Mouse (Mus musculus) granulocyte monocyte progenitor cell, adult 5-6 weeks (primary cell): ENCODE results near the gene Actl10. TPM values are rescaled to one million over a fixed set of nuclear protein-coding genes. Genes with fewer than 3 reads are reported as not detected.
A peak's percentile ranks its signal among the peaks of the same experiment; 100 is the strongest.

Experiments used
- ATAC-seq: replicated peaks from 2 replicates; pipeline ENCODE4 v1.8.0; 2016; ENCODE audit warnings: mild to moderate bottlenecking, moderate TSS enrichment, inconsistent platforms; ENCODE audit not compliant: poor library complexity, severe bottlenecking
- total RNA-seq, 2 experiments: library from RNA; stranded (forward) in 1 of 2; stranded (reverse) in 1 of 2; fragments of 200-712, 200-1000 nt in 1 of 2; fragments of >200 nt in 1 of 2; fragmentation: Nextera tagmentation in 1 of 2; gene quantifications; 2 replicates each; pipeline ENCODE4 v1.2.3; 2014 to 2017

Actl10 gene
- total RNA-seq, 2 experiments from 2014 or later = not detected

- no peak for ATAC-seq
Observed at GRCm38 (mm10) chr2:154576876-154577743, 25.5 kb downstream of the Actl10 start.

GRCm38 (mm10) chr2:154577744-154578067 lies 26.1 kb downstream of the Actl10 start:
- ATAC-seq = no peak

GRCm38 (mm10) chr2:154580586-154580985 lies 29.0 kb downstream of the Actl10 start:
- ATAC-seq = no peak

- ATAC-seq = no peak
Observed at GRCm38 (mm10) chr2:154581421-154581820, 29.8 kb downstream of the Actl10 start.

GRCm38 (mm10) chr2:154583906-154584872 lies 32.6 kb downstream of the Actl10 start:
- ATAC-seq = peak; percentile 31; the same call in 1 of the 2 replicates

- no peak for ATAC-seq
Observed at GRCm38 (mm10) chr2:154584931-154585601, 33.5 kb downstream of the Actl10 start.

GRCm38 (mm10) chr2:154586405-154586804 lies 34.8 kb downstream of the Actl10 start:
- peak; percentile 84 for ATAC-seq

- ATAC-seq = no peak
Observed at GRCm38 (mm10) chr2:154589051-154589450, 37.5 kb downstream of the Actl10 start.

- no peak for ATAC-seq
Observed at GRCm38 (mm10) chr2:154591239-154591638, 39.7 kb downstream of the Actl10 start.

GRCm38 (mm10) chr2:154593025-154593424 lies 41.4 kb downstream of the Actl10 start:
- ATAC-seq = peak; percentile 69

- no peak for ATAC-seq
Observed at GRCm38 (mm10) chr2:154595775-154596174, 44.2 kb downstream of the Actl10 start.

GRCm38 (mm10) chr2:154597399-154597798 lies 45.8 kb downstream of the Actl10 start:
- ATAC-seq = peak; percentile 85

- ATAC-seq = no peak
Observed at GRCm38 (mm10) chr2:154600586-154600985, 49.0 kb downstream of the Actl10 start.

GRCm38 (mm10) chr2:154601324-154601723 lies 49.7 kb downstream of the Actl10 start:
- ATAC-seq = no peak

Other genes with a start within 250 kb of the Actl10 start
- not detected in 2 replicates for gene Bpifb9b, start 244.5 kb upstream of the Actl10 start, total RNA-seq (2014; fragmentation: Nextera tagmentation)
- gene Bpifb9b, start 244.5 kb upstream of the Actl10 start, total RNA-seq (2017) = not detected in 2 replicates
- 10.7 and 15.4 TPM in 2 replicates for gene Cdk5rap1, start 178.8 kb upstream of the Actl10 start, total RNA-seq (2014; fragmentation: Nextera tagmentation)
- 15.6 and 16.1 TPM in 2 replicates for gene Cdk5rap1, start 178.8 kb upstream of the Actl10 start, total RNA-seq (2017)
- 0.56 TPM in 1 of 2 replicates, not detected in the other for gene Snta1, start 143.7 kb upstream of the Actl10 start, total RNA-seq (2014; fragmentation: Nextera tagmentation)
- 0.04 TPM in 1 of 2 replicates, not detected in the other for gene Snta1, start 143.7 kb upstream of the Actl10 start, total RNA-seq (2017)
- 13.3 and 14.7 TPM in 2 replicates for gene Cbfa2t2, start 115.3 kb upstream of the Actl10 start, total RNA-seq (2014; fragmentation: Nextera tagmentation)
- gene Cbfa2t2, start 115.3 kb upstream of the Actl10 start, total RNA-seq (2017) = 12.1 and 13.0 TPM in 2 replicates
- not detected in 2 replicates for gene 1700003F12Rik, start 4.7 kb upstream of the Actl10 start, total RNA-seq (2014; fragmentation: Nextera tagmentation)
- not detected in 2 replicates for gene 1700003F12Rik, start 4.7 kb upstream of the Actl10 start, total RNA-seq (2017)
- 1.8 and 7.0 TPM in 2 replicates for gene Necab3, start 7.1 kb downstream of the Actl10 start, total RNA-seq (2014; fragmentation: Nextera tagmentation)
- 2.4 TPM in 1 of 2 replicates, not detected in the other for gene Necab3, start 7.1 kb downstream of the Actl10 start, total RNA-seq (2017)
- 32.0 and 45.2 TPM in 2 replicates for gene E2f1, start 18.1 kb downstream of the Actl10 start, total RNA-seq (2014; fragmentation: Nextera tagmentation)
- 7.5 and 9.9 TPM in 2 replicates for gene E2f1, start 18.1 kb downstream of the Actl10 start, total RNA-seq (2017)
- gene Pxmp4, start 51.9 kb downstream of the Actl10 start, total RNA-seq (2014; fragmentation: Nextera tagmentation) = 8.4 and 15.5 TPM in 2 replicates
- 11.5 and 15.2 TPM in 2 replicates for gene Pxmp4, start 51.9 kb downstream of the Actl10 start, total RNA-seq (2017)
- gene Zfp341, start 61.5 kb downstream of the Actl10 start, total RNA-seq (2014; fragmentation: Nextera tagmentation) = 1.2 and 1.7 TPM in 2 replicates
- gene Zfp341, start 61.5 kb downstream of the Actl10 start, total RNA-seq (2017) = 0.77 and 1.3 TPM in 2 replicates
- gene 4930519P11Rik, start 61.7 kb downstream of the Actl10 start, total RNA-seq (2014; fragmentation: Nextera tagmentation) = not detected in 2 replicates
- 0.52 TPM in 1 of 2 replicates, not detected in the other for gene 4930519P11Rik, start 61.7 kb downstream of the Actl10 start, total RNA-seq (2017)
- 108 and 120 TPM in 2 replicates for gene Chmp4b, start 99.9 kb downstream of the Actl10 start, total RNA-seq (2014; fragmentation: Nextera tagmentation)
- gene Chmp4b, start 99.9 kb downstream of the Actl10 start, total RNA-seq (2017) = 125 and 129 TPM in 2 replicates
- gene Gm14214, start 218.3 kb downstream of the Actl10 start, total RNA-seq (2014; fragmentation: Nextera tagmentation) = not detected in 2 replicates
- gene Gm14214, start 218.3 kb downstream of the Actl10 start, total RNA-seq (2017) = not detected in 2 replicates
- gene Raly, start 239.3 kb downstream of the Actl10 start, total RNA-seq (2014; fragmentation: Nextera tagmentation) = 152 and 190 TPM in 2 replicates
- gene Raly, start 239.3 kb downstream of the Actl10 start, total RNA-seq (2017) = 191 and 211 TPM in 2 replicates
- not detected in 2 replicates for gene a, start 239.6 kb downstream of the Actl10 start, total RNA-seq (2014; fragmentation: Nextera tagmentation)
- gene a, start 239.6 kb downstream of the Actl10 start, total RNA-seq (2017) = not detected in 2 replicates